In the genomic region with DNA sequence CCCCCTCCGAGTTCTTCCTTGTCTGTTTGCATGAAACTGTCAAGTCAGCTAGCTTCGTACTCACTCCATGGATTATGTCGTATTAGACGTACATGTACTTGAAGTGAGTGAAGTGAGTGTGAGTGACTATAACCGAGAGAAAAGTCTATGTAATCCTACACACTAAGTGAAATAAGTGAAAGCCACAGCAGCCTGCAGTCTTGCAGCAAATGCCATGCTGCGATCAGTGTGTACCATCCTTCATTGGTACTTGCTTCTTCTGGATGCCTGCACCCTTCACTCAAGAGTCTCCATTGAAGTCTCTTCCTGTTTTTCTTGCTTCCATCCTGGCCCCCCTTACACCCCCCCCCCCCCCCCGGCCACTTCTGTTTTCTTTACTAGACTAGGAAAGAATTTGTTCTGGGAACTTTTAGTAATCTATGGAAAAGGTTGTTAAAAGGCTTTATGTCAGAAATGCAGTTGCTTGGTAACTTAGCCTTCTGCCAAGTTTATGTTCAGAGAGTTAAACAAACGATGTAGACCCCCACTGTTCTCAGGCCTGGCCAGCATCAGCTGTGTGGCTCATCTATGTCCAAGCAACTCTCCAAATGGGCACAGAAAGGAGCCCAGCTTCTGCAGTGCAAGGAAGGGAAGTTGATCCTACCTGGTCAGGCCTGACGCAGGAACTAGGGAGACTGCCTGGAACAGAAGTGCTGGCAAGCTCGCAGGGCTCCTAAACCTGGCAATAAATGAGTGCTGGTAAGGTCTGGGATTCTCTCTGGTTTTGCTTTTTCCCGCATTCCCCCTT, we compare ENCODE assay signal across 10 mouse cellular contexts.
DNase-seq lines count a peak whose midpoint lies in the region; ATAC-seq and TF ChIP-seq lines count a peak whose summit lies in the region.
"Had no signal": no experiment of that assay in that cellular context is flagged by ENCODE, and none has a peak within 500 bp of the region (broad histone marks: within the 10 kb centered on the region; RNA-seq: fewer than 3 reads in every experiment).

No protein-coding gene starts in this region.

- no peak for ATAC-seq in heart, postnatal 0 days (ENCODE audit: insufficient read depth, low read depth)
- no peak for ATAC-seq in embryonic facial prominence, embryonic 13.5 days (ENCODE audit: insufficient number of reproducible peaks, insufficient read depth, low FRiP score, low TSS enrichment, low read depth)
- peak; percentile 66 for ATAC-seq in hindbrain, embryonic 13.5 days (ENCODE audit: low FRiP score)
- ATAC-seq in midbrain, embryonic 16.5 days, result 0 out of 2 replicates have a peak, but pooled peaks have one; percentile 36
- ATAC-seq in megakaryocyte-erythroid progenitor cell, adult 5-6 weeks (replicated peaks; ENCODE audit: low FRiP score, low TSS enrichment, poor library complexity, severe bottlenecking), result no peak

- TF ChIP-seq EP300 in heart, postnatal 0 days (IDR thresholded peaks at IDR 0.05; ENCODE audit: low read depth), result no peak

- no peak overlapping the region for H3K4me2 ChIP-seq in heart, postnatal 0 days (ENCODE audit: low read depth, low read length)
- H3K4me2 ChIP-seq in embryonic facial prominence, embryonic 13.5 days, result no peak overlapping the region
- peak overlapping the region; percentile 28 for H3K4me2 ChIP-seq in hindbrain, embryonic 13.5 days
- no peak overlapping the region for H3K4me2 ChIP-seq in midbrain, embryonic 16.5 days (ENCODE audit: low read length)

- no peaks in the 10 kb centered on the region for H3K4me1 ChIP-seq in heart, postnatal 0 days (ENCODE audit: control insufficient read depth, insufficient read depth)
- peaks cover 17% of the 10 kb centered on the region for H3K4me1 ChIP-seq in embryonic facial prominence, embryonic 13.5 days
- H3K4me1 ChIP-seq in hindbrain, embryonic 13.5 days (replicated peaks), result peaks cover 51% of the 10 kb centered on the region
- H3K4me1 ChIP-seq in midbrain, embryonic 16.5 days (ENCODE audit: control insufficient read depth, insufficient read depth, low read length), result peaks cover 29% of the 10 kb centered on the region
- H3K4me1 ChIP-seq: megakaryocyte, embryonic 14.5 days had no signal

- H3K27me3 ChIP-seq in heart, postnatal 0 days (ENCODE audit: control insufficient read depth, insufficient read depth, low read length), result no peaks in the 10 kb centered on the region
- H3K27me3 ChIP-seq in embryonic facial prominence, embryonic 13.5 days, result no peaks in the 10 kb centered on the region
- no peaks in the 10 kb centered on the region for H3K27me3 ChIP-seq in hindbrain, embryonic 13.5 days
- no peaks in the 10 kb centered on the region for H3K27me3 ChIP-seq in midbrain, embryonic 16.5 days (ENCODE audit: control insufficient read depth, insufficient read depth, low read depth, low read length)
- H3K27me3 ChIP-seq: megakaryocyte, embryonic 14.5 days had no signal

- no peaks in the 10 kb centered on the region for H3K36me3 ChIP-seq in heart, postnatal 0 days (replicated peaks; ENCODE audit: control insufficient read depth, insufficient read depth, low read length)
- H3K36me3 ChIP-seq in embryonic facial prominence, embryonic 13.5 days, result no peaks in the 10 kb centered on the region
- H3K36me3 ChIP-seq in hindbrain, embryonic 13.5 days, result no peaks in the 10 kb centered on the region
- H3K36me3 ChIP-seq in midbrain, embryonic 16.5 days (ENCODE audit: control insufficient read depth, insufficient read depth, low read length), result no peaks in the 10 kb centered on the region

- WGBS in heart, postnatal 0 days, result 53% methylated on average over 10 of the region's 11 CpGs
- 42% methylated on average over 11 of the region's 11 CpGs for WGBS in embryonic facial prominence, embryonic 13.5 days
- 29% methylated on average over 9 of the region's 11 CpGs for WGBS in hindbrain, embryonic 13.5 days
- 32% methylated on average over 11 of the region's 11 CpGs for WGBS in midbrain, embryonic 16.5 days

- 0 out of 2 replicates have a peak overlapping the region, but pooled peaks have one; percentile 17 for H3K27ac ChIP-seq in heart, postnatal 0 days (ENCODE audit: low read depth)
- H3K27ac ChIP-seq in embryonic facial prominence, embryonic 13.5 days, result peak overlapping the region; percentile 51
- H3K27ac ChIP-seq in hindbrain, embryonic 13.5 days, result peak overlapping the region; percentile 83
- H3K27ac ChIP-seq in midbrain, embryonic 16.5 days (ENCODE audit: low read length), result peak overlapping the region; percentile 52; the same call in 1 of the 2 replicates

- no peak overlapping the region; the same call in 1 of the 2 replicates for H3K9ac ChIP-seq in heart, postnatal 0 days (replicated peaks; ENCODE audit: low read depth, low read length)
- H3K9ac ChIP-seq in embryonic facial prominence, embryonic 13.5 days, result no peak overlapping the region; the same call in 1 of the 2 replicates
- no peak overlapping the region for H3K9ac ChIP-seq in hindbrain, embryonic 13.5 days
- H3K9ac ChIP-seq in midbrain, embryonic 16.5 days (ENCODE audit: low read depth, low read length), result no peak overlapping the region

- TF ChIP-seq CTCF in heart, postnatal 0 days (IDR thresholded peaks at IDR 0.05; ENCODE audit: low read depth), result no peak

- no peak for DNase-seq in heart, postnatal 0 days (ENCODE audit: low spot score)
- DNase-seq in heart, adult 8-10 months (ENCODE audit: low spot score), result no peak
- DNase-seq in natural killer cell, adult 2 months (ENCODE audit: low spot score in 2 of 2), result no peak
- DNase-seq: gastrocnemius, postnatal 25 days; right cerebral cortex, postnatal 25 days had no signal

- no peaks in the 10 kb centered on the region for H3K9me3 ChIP-seq in heart, postnatal 0 days (replicated peaks; ENCODE audit: control insufficient read depth, low read length)
- no peaks in the 10 kb centered on the region for H3K9me3 ChIP-seq in embryonic facial prominence, embryonic 13.5 days
- no peaks in the 10 kb centered on the region for H3K9me3 ChIP-seq in hindbrain, embryonic 13.5 days
- no peaks in the 10 kb centered on the region for H3K9me3 ChIP-seq in midbrain, embryonic 16.5 days (replicated peaks; ENCODE audit: control insufficient read depth, low read length, poor library complexity, severe bottlenecking)
- H3K9me3 ChIP-seq: megakaryocyte, embryonic 14.5 days had no signal

- H3K4me3 ChIP-seq in heart, postnatal 0 days (ENCODE audit: low read depth, low read length), result no peak overlapping the region
- H3K4me3 ChIP-seq in embryonic facial prominence, embryonic 13.5 days, result no peak overlapping the region
- H3K4me3 ChIP-seq in hindbrain, embryonic 13.5 days, result no peak overlapping the region
- H3K4me3 ChIP-seq in midbrain, embryonic 16.5 days (ENCODE audit: low read depth, low read length), result no peak overlapping the region
- H3K4me3 ChIP-seq: megakaryocyte, embryonic 14.5 days had no signal

Comparison
In these comparisons a context has a peak if more than half of its experiments do, and no peak if none do; other contexts are left out.
1. ATAC-seq: peak in hindbrain, embryonic 13.5 days (single experiment) and midbrain, embryonic 16.5 days (single experiment); none in heart, postnatal 0 days (single experiment), embryonic facial prominence, embryonic 13.5 days (single experiment) and megakaryocyte-erythroid progenitor cell, adult 5-6 weeks (single experiment).
2. H3K27ac ChIP-seq: peak in every context shown above with its lines; median percentile 83 in hindbrain, embryonic 13.5 days; 52 in midbrain, embryonic 16.5 days; 51 in embryonic facial prominence, embryonic 13.5 days; 17 in heart, postnatal 0 days.